22 mouse cellular contexts compared by ENCODE assay signal in the genomic region with DNA sequence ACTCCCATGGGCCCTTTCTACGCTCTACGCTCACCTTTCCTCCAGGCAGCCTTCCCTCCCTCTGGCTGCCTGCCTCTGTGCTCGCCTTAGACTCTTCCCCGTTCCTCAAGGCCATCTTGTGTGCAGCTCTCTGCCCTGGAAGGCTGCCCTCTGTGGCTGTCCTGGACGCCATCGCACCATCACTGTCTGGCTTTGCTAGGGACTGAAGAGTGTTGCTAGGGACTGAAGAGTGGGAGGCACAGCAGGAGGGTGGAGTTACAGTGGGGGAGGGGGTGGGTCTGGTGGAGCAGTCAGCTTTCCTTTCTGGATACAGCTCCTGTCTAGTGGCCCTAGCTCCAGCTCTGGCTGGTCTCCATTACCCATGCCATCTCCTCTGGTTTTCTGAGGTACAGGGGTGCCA. TPM values are rescaled to one million over a fixed set of nuclear protein-coding genes. Genes with fewer than 3 reads are reported as not detected.
DNase-seq lines count a peak whose midpoint lies in the region; ATAC-seq lines count a peak whose summit lies in the region.
"Had no signal": no experiment of that assay in that cellular context is flagged by ENCODE, and none has a peak within 500 bp of the region (broad histone marks: within the 10 kb centered on the region; RNA-seq: fewer than 3 reads in every experiment).

No protein-coding gene starts in this region.

- intact Hi-C loops in left cerebral cortex, postnatal 36 days (cut with DNase I) = no loop called here

- H3K4me2 ChIP-seq in forebrain, embryonic 14.5 days (ENCODE audit: low read length) = no peak overlapping the region
- H3K4me2 ChIP-seq: embryonic facial prominence, embryonic 13.5 days; forebrain, embryonic 12.5 days; heart, embryonic 13.5 days; liver, embryonic 15.5 days; neural tube, embryonic 12.5 days had no signal

- H3K4me1 ChIP-seq in forebrain, embryonic 10.5 days = peaks cover 4% of the 10 kb centered on the region; the same call in 1 of the 2 replicates
- H3K4me1 ChIP-seq in forebrain, embryonic 14.5 days (ENCODE audit: control insufficient read depth, insufficient read depth, low read length) = no peaks in the 10 kb centered on the region
- H3K4me1 ChIP-seq: embryonic facial prominence, embryonic 13.5 days; forebrain, embryonic 12.5 days; liver, embryonic 15.5 days; neural tube, embryonic 12.5 days had no signal

- 0 out of 2 replicates have a peak overlapping the region, but pooled peaks have one; percentile 25 for H3K27ac ChIP-seq in forebrain, embryonic 10.5 days
- H3K27ac ChIP-seq in forebrain, embryonic 14.5 days (ENCODE audit: low read depth, low read length) = no peak overlapping the region
- H3K27ac ChIP-seq: embryonic facial prominence, embryonic 13.5 days; forebrain, embryonic 12.5 days; heart, embryonic 13.5 days; liver, embryonic 15.5 days; neural tube, embryonic 12.5 days; stomach, postnatal 0 days had no signal

- WGBS in forebrain, embryonic 10.5 days = 44% methylated on average over 6 of the region's 6 CpGs
- 44% methylated on average over 6 of the region's 6 CpGs for WGBS in forebrain, embryonic 14.5 days

- H3K4me3 ChIP-seq in forebrain, embryonic 10.5 days = no peak overlapping the region
- H3K4me3 ChIP-seq in forebrain, embryonic 14.5 days (ENCODE audit: low read depth, low read length) = no peak overlapping the region
- H3K4me3 ChIP-seq: embryonic facial prominence, embryonic 13.5 days; forebrain, embryonic 12.5 days; heart, embryonic 13.5 days; liver, embryonic 15.5 days; neural tube, embryonic 12.5 days had no signal

- no peaks in the 10 kb centered on the region for H3K27me3 ChIP-seq in forebrain, embryonic 10.5 days (ENCODE audit: poor library complexity, severe bottlenecking)
- no peaks in the 10 kb centered on the region for H3K27me3 ChIP-seq in forebrain, embryonic 14.5 days (replicated peaks; ENCODE audit: control insufficient read depth, insufficient read depth, low read length)
- H3K27me3 ChIP-seq: embryonic facial prominence, embryonic 13.5 days; forebrain, embryonic 12.5 days; heart, embryonic 13.5 days; neural tube, embryonic 12.5 days had no signal

- ATAC-seq in forebrain, embryonic 14.5 days = no peak
- ATAC-seq: activated CD4-positive, CD25-positive, alpha-beta regulatory T cell, adult 4 months; inflammation-experienced regulatory T-cells, adult 6 months had no signal

- no peak overlapping the region for H3K9ac ChIP-seq in forebrain, embryonic 14.5 days (ENCODE audit: low read length)
- H3K9ac ChIP-seq: embryonic facial prominence, embryonic 13.5 days; forebrain, embryonic 12.5 days; heart, embryonic 13.5 days; liver, embryonic 15.5 days; neural tube, embryonic 12.5 days had no signal

- DNase-seq in forebrain, embryonic 10.5 days (ENCODE audit: extremely low spot score, low spot score) = no peak
- DNase-seq in forebrain, embryonic 14.5 days (ENCODE audit: low spot score) = no peak
- peak; percentile 50 for DNase-seq in retina, postnatal 1 day
- no peak for DNase-seq in retina, embryonic 14.5 days (ENCODE audit: low spot score)
- DNase-seq in adrenal gland, postnatal 36 days = peak; percentile 52 to 64
- no peak for DNase-seq in left cerebral cortex, postnatal 36 days (ENCODE audit: low spot score in 2 of 2)
- no peak for DNase-seq in right cerebral cortex, adult 18-20 months
- DNase-seq: cerebellum, adult 9-11 months; gastrocnemius, postnatal 36 days; heart, postnatal 4 days; left cerebral cortex, postnatal 4 days; lung, postnatal 10 days had no signal

- no peaks in the 10 kb centered on the region for H3K36me3 ChIP-seq in forebrain, embryonic 10.5 days (replicated peaks)
- H3K36me3 ChIP-seq in forebrain, embryonic 14.5 days (ENCODE audit: control insufficient read depth, insufficient read depth, low read length) = no peaks in the 10 kb centered on the region
- H3K36me3 ChIP-seq: embryonic facial prominence, embryonic 13.5 days; forebrain, embryonic 12.5 days; heart, embryonic 13.5 days; liver, embryonic 15.5 days; neural tube, embryonic 12.5 days had no signal

- H3K9me3 ChIP-seq in forebrain, embryonic 10.5 days = no peaks in the 10 kb centered on the region
- H3K9me3 ChIP-seq in forebrain, embryonic 14.5 days (replicated peaks; ENCODE audit: control insufficient read depth, low read length) = no peaks in the 10 kb centered on the region
- H3K9me3 ChIP-seq: embryonic facial prominence, embryonic 13.5 days; forebrain, embryonic 12.5 days; heart, embryonic 13.5 days; liver, embryonic 15.5 days; neural tube, embryonic 12.5 days had no signal

RNA-seq across cellular contexts. Expression of gene Zmynd12, which starts 19.9 kb away (rescaled TPM):
- polyA plus RNA-seq in forebrain, embryonic 10.5 days (2016; fragmentation: Nextera tagmentation; extraction: Ambion mirVana) = 0.25 and 0.31 TPM in 2 replicates
- 0.30 and 0.38 TPM in 2 replicates for polyA plus RNA-seq in forebrain, embryonic 14.5 days (2014; fragmentation: Nextera tagmentation; extraction: Ambion mirVana)
- 1 to 10 TPM; 3.1 to 4.0 TPM for total RNA-seq in adrenal gland, postnatal 36 days (2021)
- total RNA-seq in left cerebral cortex, postnatal 36 days (2021) = under 1 TPM in 1 of 2 experiments, not detected in 1; 0.88 TPM
- total RNA-seq: gastrocnemius, postnatal 36 days; heart, postnatal 4 days; megakaryocyte-erythroid progenitor cell, adult 5-6 weeks had no signal
- polyA plus RNA-seq: activated CD4-positive, CD25-positive, alpha-beta regulatory T cell, adult 4 months; C2C12; embryonic facial prominence, embryonic 13.5 days; forebrain, embryonic 12.5 days; inflammation-experienced regulatory T-cells, adult 6 months had no signal

RNA-seq across cellular contexts. Expression of gene Ppcs, which starts 20.3 kb away (rescaled TPM):
- polyA plus RNA-seq in forebrain, embryonic 10.5 days (2016; fragmentation: Nextera tagmentation; extraction: Ambion mirVana) = 30.2 and 31.4 TPM in 2 replicates
- polyA plus RNA-seq in forebrain, embryonic 14.5 days (2014; fragmentation: Nextera tagmentation; extraction: Ambion mirVana) = 17.1 and 23.0 TPM in 2 replicates
- total RNA-seq in adrenal gland, postnatal 36 days (2021) = 10 to 100 TPM; 38.0 to 41.7 TPM
- 1 to 10 TPM; 4.7 to 7.2 TPM for total RNA-seq in left cerebral cortex, postnatal 36 days (2021)

RNA-seq across cellular contexts. Expression of gene Ccdc30, which starts 27.2 kb away (rescaled TPM):
- 7.0 and 8.1 TPM in 2 replicates for polyA plus RNA-seq in forebrain, embryonic 10.5 days (2016; fragmentation: Nextera tagmentation; extraction: Ambion mirVana)
- 14.0 and 14.4 TPM in 2 replicates for polyA plus RNA-seq in forebrain, embryonic 14.5 days (2014; fragmentation: Nextera tagmentation; extraction: Ambion mirVana)
- total RNA-seq in adrenal gland, postnatal 36 days (2021) = 10 to 100 TPM; 14.5 to 16.9 TPM
- total RNA-seq in left cerebral cortex, postnatal 36 days (2021) = 10 to 100 TPM; 19.5 to 23.3 TPM

RNA-seq across cellular contexts. Expression of gene Rimkla, which starts 49.9 kb away (rescaled TPM):
- polyA plus RNA-seq in forebrain, embryonic 10.5 days (2016; fragmentation: Nextera tagmentation; extraction: Ambion mirVana) = 3.1 and 3.2 TPM in 2 replicates
- 17.7 and 22.3 TPM in 2 replicates for polyA plus RNA-seq in forebrain, embryonic 14.5 days (2014; fragmentation: Nextera tagmentation; extraction: Ambion mirVana)
- total RNA-seq in adrenal gland, postnatal 36 days (2021) = under 1 TPM; 0.17 to 0.40 TPM
- 1 to 10 TPM; 6.5 to 7.9 TPM for total RNA-seq in left cerebral cortex, postnatal 36 days (2021)
- total RNA-seq: gastrocnemius, postnatal 36 days; megakaryocyte-erythroid progenitor cell, adult 5-6 weeks had no signal
- polyA plus RNA-seq: C2C12; liver, embryonic 15.5 days had no signal

Comparison
In these comparisons a context has a peak if more than half of its experiments do, and no peak if none do; other contexts are left out.
1. DNase-seq: peak in retina, postnatal 1 day (single experiment) and adrenal gland, postnatal 36 days (2 of 2); none in forebrain, embryonic 10.5 days (single experiment), forebrain, embryonic 14.5 days (single experiment), retina, embryonic 14.5 days (single experiment), left cerebral cortex, postnatal 36 days (0 of 2) and right cerebral cortex, adult 18-20 months (single experiment).
2. RNA of gene Ppcs, which starts 20.3 kb away (total RNA-seq): 38.0 to 41.7 TPM in adrenal gland, postnatal 36 days; 4.7 to 7.2 TPM in left cerebral cortex, postnatal 36 days; every median in the first group is over 4 times any median in the second.